Mouse (Mus musculus) MN1 (cell line): Measurements from ENCODE around the gene Slamf1.

Experiments used
- DNase-seq: peaks from one replicate; pipeline ENCODE4 v3.0.0-alpha.2; 2016; ENCODE audit warnings: low spot score

Gene Slamf1

GRCm38 (mm10) chr1:171766898-171767297, at the start of gene Slamf1:
Gene Slamf1, plus strand, starts transcription at chr1:171767127.
- DNase-seq = no peak

DNA sequence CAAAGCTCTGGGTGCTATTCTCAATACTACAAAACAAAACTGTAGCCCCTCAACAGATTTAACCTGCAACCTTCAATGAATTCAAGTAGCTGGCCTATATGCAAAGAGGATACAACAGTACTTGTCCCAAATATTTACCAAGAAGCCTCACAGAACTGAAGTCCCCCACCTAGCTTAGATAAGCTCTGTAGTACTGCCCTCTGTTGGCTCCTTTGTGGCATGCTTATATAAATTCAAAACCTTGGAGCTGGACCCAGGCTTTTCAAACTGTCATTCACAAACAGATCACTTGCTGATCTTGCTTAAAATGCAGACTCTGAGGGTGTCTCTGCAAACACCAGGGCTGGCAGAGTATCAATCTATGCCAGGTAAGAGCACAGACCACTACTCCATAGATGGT, 35.7 kb upstream of the Slamf1 start:
- no peak for DNase-seq

- no peak for DNase-seq
Observed at GRCm38 (mm10) chr1:171734898-171735297, 32.0 kb upstream of the Slamf1 start.

GRCm38 (mm10) chr1:171748127-171748969, 18.6 kb upstream of the Slamf1 start:
- DNase-seq = no peak

- no peak for DNase-seq
Observed at GRCm38 (mm10) chr1:171761853-171762448, 5.0 kb upstream of the Slamf1 start.

- no peak for DNase-seq
Observed at GRCm38 (mm10) chr1:171770996-171771395, 4.1 kb downstream of the Slamf1 start.

DNA sequence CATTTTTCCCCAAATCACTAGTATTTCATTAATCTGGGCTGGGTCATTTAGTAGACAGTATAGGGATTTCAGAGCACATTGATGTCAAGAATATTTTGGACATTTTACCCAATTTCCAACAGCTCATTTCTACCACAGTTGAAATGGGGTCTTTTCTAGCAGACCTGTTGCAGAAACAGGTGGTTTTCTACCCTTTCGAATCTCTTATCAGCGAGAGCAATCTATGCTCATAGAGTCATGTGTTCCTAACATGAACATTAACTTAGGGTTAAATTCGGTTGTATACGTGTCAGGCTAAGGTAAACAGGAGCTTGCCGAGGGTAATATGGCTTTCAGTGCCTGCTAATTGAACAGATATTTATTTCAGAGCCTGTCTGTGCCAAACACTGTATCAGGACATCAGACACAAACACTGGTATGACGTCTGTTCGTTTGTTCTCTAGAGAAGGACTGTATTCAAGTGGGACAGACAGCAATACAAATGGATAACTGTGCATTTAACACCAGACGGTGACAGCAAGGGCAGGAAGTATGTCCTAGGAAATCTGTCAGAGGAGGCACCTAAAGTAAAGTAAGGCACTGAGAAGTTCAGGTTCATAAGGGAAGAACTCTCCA, 5.3 kb downstream of the Slamf1 start:
- no peak for DNase-seq

- no peak for DNase-seq
Observed at GRCm38 (mm10) chr1:171773232-171773989, 6.5 kb downstream of the Slamf1 start.

- DNase-seq = no peak
Observed at GRCm38 (mm10) chr1:171774266-171774665, 7.3 kb downstream of the Slamf1 start.

DNA sequence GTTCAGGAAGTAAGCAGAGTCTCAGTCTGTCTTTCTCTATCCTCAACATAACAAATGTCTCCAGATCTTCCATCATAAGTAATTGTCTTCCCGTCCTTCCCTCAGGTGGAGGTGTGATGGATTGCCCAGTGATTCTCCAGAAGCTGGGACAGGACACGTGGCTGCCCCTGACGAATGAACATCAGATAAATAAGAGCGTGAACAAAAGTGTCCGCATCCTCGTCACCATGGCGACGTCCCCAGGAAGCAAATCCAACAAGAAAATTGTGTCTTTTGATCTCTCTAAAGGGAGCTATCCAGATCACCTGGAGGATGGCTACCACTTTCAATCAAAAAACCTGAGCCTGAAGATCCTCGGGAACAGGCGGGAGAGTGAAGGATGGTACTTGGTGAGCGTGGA, 7.8 kb downstream of the Slamf1 start:
- no peak for DNase-seq

DNA sequence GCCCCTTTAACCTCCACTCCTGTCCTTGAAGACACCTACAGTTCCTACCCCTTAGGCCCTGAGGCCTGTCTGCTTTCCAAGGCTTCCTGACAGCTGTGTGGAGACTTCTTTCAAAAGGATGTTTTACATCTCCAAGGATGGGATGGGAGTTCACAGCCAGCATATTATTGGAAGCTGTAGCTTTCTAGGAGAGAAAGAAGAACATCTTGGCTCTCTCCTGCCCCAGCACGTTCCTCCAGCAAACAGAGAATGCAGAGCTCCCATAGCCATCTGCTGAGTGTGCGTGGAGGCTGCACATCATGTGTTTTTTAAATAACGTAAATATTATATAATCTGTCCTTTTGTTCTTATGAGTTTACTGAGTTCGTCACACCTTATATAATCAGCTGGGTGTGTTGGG, 8.9 kb downstream of the Slamf1 start:
- DNase-seq = no peak

DNA sequence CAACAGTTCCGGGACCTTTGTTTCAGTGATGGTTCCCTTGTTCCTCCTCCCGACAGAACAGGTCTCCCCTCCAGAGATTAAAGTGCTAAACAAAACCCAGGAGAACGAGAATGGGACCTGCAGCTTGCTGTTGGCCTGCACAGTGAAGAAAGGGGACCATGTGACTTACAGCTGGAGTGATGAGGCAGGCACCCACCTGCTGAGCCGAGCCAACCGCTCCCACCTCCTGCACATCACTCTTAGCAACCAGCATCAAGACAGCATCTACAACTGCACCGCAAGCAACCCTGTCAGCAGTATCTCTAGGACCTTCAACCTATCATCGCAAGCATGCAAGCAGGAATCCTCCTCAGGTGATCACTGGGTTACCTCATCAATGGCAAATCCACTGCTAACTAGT, 10.1 kb downstream of the Slamf1 start:
- no peak for DNase-seq

DNA sequence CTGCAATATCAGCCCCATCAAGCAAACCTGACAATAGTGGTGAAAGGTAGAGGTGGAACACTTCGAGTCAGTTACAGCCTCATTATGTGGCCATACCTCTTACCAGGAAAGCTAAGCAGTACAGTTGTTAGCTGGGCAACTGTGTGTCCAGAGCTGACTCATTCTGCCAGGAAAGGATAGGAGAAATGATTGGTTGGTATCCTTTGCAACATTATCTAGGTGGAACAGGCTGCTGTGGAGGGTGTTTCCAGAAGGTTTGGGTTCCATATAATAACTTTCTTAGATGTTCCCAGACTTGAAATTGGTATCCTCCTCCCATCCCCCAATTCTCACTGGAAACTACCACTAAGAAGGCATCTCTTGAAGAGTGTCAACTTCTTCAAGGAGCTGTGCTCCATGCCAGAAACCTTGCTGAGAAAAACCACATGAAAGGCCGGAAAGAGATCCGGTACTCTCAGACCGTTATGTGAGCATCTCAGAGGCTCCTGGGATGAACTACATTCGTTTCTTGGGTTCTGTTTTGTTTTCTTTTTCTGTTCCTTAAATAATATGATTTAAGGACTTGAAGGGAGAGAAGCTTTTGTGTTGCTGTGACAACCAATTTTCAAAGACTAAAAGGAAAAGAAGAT, 15.5 kb downstream of the Slamf1 start:
- no peak for DNase-seq

GRCm38 (mm10) chr1:171785871-171786270, 18.9 kb downstream of the Slamf1 start:
- DNase-seq = no peak

DNA sequence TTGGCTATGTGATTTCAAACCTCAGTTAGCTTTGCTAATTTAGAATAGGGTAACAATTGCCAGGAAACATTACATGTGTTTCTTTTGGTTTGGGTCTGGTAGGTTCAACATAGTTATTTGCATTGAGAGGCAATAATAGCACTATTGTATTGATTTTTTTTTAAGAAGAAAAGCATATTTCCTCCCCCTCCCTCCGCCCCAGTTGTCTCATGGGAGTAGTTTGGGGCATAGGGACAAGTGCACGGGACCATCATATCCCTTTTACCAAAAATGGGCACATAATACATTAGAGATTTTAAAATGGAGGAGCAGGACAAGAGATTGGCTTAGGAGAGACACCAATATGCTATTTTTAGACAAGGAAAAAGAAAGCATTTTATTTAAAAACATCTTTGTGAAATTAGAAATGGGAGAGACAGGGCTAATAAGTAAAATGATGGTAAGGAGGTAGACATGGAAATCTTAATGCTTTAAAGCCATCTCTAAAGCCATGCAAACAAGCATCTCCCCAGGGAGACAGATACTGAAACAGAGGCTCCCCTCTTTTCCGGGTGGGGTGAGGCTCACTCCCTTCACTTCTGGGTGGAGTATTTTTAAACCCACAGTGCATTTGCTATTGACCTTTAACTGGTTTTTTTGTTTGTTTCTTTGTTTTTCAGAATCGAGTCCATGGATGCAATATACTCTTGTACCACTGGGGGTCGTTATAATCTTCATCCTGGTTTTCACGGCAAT, 20.5 kb downstream of the Slamf1 start:
- DNase-seq = no peak

- no peak for DNase-seq
Observed at GRCm38 (mm10) chr1:171788461-171789283, 21.7 kb downstream of the Slamf1 start.

DNA sequence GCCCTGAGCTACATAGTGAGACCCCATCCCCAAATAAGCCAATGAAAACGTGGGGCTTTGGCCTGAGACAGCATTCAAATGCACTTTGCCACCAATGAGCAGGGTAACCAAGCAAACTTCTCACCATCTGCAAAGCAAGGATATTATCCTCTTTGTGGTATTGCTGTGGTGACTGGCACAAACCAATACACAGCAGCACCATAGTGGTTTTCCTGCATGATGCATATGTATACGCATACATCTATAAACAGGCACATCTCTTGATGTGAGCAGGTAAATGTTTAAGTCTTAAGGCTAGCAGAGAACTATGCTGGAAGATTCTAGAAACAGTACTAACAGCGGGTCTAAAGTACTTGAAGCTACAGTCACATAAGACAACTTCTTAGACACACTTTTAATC, 22.5 kb downstream of the Slamf1 start:
- DNase-seq = no peak

DNA sequence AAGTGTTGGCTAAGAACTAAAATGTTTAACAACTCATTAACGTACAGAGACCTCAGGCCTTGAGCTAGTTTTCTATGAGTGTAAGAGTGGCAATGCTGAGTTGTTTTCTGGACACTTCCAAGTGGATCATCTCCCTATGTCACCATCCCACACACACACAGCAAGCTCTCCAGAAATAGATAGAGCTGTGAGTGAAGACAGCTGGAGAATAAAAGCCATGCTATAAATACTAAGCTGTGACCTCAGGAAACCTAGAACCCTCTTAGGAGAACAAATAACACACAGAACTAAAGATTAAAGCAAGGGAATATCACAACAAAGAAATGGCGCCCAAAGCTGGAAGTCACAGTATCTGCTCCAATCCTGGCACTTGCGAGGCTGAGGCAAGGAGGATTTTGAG, 24.6 kb downstream of the Slamf1 start:
- DNase-seq = no peak

- no peak for DNase-seq
Observed at GRCm38 (mm10) chr1:171796185-171796584, 29.3 kb downstream of the Slamf1 start.

DNA sequence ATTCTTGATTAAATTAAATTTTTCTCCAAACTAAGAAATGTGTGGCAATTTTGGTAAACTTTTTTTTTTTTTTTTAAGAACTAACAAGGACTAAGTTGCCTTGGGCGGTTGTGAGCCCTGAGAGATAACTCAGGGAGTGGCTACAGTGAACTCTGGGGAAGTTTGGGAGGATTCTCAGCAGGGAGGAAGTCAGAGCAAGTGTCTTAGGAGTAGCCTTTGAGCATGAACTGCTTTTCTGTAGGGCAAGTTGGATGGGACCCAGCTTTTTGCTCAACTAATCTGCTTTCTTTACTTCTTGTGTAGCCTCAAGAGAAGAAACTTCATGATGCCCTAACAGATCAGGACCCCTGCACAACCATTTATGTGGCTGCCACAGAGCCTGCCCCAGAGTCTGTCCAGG, 30.9 kb downstream of the Slamf1 start:
- DNase-seq = no peak
